ENCODE assay signal across 19 mouse cellular contexts in the genomic region with DNA sequence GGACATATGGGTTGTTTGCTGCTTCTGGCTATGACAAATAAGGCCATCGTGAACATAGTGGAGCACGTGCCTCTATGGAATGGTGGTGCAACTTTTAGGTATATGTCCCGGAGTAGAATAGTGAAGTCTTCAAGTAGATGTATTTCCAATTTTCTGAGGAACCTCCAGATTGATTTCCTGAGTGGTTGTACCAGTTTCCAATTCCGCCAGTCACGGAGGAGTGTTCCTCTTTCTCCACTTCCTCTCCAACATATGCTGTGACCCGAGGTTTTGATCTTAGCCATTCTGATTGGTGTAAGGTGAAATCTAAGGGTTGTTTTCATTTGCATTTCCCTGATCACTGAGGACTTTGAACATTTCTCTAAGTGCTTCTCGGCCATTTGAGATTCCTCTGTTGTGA.
DNase-seq lines count a peak whose midpoint lies in the region; ATAC-seq and TF ChIP-seq lines count a peak whose summit lies in the region.
"Had no signal": no experiment of that assay in that cellular context is flagged by ENCODE, and none has a peak within 500 bp of the region (broad histone marks: within the 10 kb centered on the region; RNA-seq: fewer than 3 reads in every experiment).

No protein-coding gene starts in this region.

- H3K4me1 ChIP-seq in bone marrow macrophage, adult 2 months (ENCODE audit: control insufficient read depth, insufficient read depth, low read length), result peaks cover 4% of the 10 kb centered on the region
- H3K4me1 ChIP-seq: embryonic facial prominence, embryonic 12.5 days; forebrain, embryonic 15.5 days; hindbrain, embryonic 10.5 days; intestine, embryonic 15.5 days had no signal

- peak overlapping the region; percentile 63 for H3K27ac ChIP-seq in bone marrow macrophage, adult 2 months (ENCODE audit: insufficient read depth, low read depth, low read length)
- H3K27ac ChIP-seq: embryonic facial prominence, embryonic 12.5 days; forebrain, embryonic 15.5 days; hindbrain, embryonic 10.5 days; hindbrain, embryonic 14.5 days; intestine, embryonic 15.5 days had no signal

- H3K4me3 ChIP-seq in bone marrow macrophage, adult 2 months (ENCODE audit: insufficient read depth, low read length), result no peak overlapping the region
- H3K4me3 ChIP-seq: embryonic facial prominence, embryonic 12.5 days; forebrain, embryonic 15.5 days; hindbrain, embryonic 10.5 days; intestine, embryonic 15.5 days had no signal

- no peak for TF ChIP-seq CTCF in bone marrow macrophage, adult 2 months (IDR thresholded peaks at IDR 0.05; ENCODE audit: low read depth, low read length)

- peak; percentile 64 for ATAC-seq in megakaryocyte progenitor cell, adult 5-6 weeks (replicated peaks; ENCODE audit: poor library complexity)
- ATAC-seq: forebrain, embryonic 15.5 days; intestine, embryonic 15.5 days had no signal

- peak; percentile 3 for DNase-seq in heart, adult 8-10 months (ENCODE audit: low spot score)
- DNase-seq in heart, postnatal 4 days, result no peak
- peak; percentile 19 for DNase-seq in 416B (ENCODE audit: low read depth)
- no peak for DNase-seq in cerebellum, postnatal 25 days
- no peak for DNase-seq in urinary bladder, postnatal 4 days (ENCODE audit: low spot score in 2 of 2)
- DNase-seq: adrenal gland, adult 8-10 months; adrenal gland, postnatal 36 days; cerebellum, adult 11 months; cerebellum, adult 8-10 months; cerebellum, postnatal 36 days; embryo, embryonic 11 days; gastrocnemius, postnatal 36 days had no signal

- no peak for TF ChIP-seq POLR2A in bone marrow macrophage, adult 2 months (IDR thresholded peaks at IDR 0.05; ENCODE audit: borderline replicate concordance, low read depth, low read length)

Comparison
In these comparisons a context has a peak if more than half of its experiments do, and no peak if none do; other contexts are left out.
1. DNase-seq: peak in heart, adult 8-10 months (single experiment) and 416B (single experiment); none in heart, postnatal 4 days (single experiment), cerebellum, postnatal 25 days (0 of 2) and urinary bladder, postnatal 4 days (0 of 2).